Mouse (Mus musculus): ENCODE data around the gene Gria4.

- TF ChIP-seq CTCF (IDR thresholded peaks at IDR 0.05; ENCODE audit: low read depth) (no peak), EP300 (optimal IDR thresholded peaks at IDR 0.05) (no peak)
Measured at GRCm38 (mm10) chr9:4712367-4712766, 83.7 kb downstream of the Gria4 start.

Measured in stomach, postnatal 0 days (tissue).